Mouse (Mus musculus) CH12.LX (cell line): Measurements from ENCODE around the gene Rab11fip5. TPM values are rescaled to one million over a fixed set of nuclear protein-coding genes. Genes with fewer than 3 reads are reported as not detected.

Experiments used
- DNase-seq: peaks from one replicate; pipeline ENCODE4 v3.0.0-alpha.2; 2013; ENCODE audit errors: extremely low read depth
- H3K27ac ChIP-seq: 2 replicates; pipeline ENCODE4 v1.5.1; 2012; ENCODE audit warnings: low read depth, mild to moderate bottlenecking, control low read depth, moderate library complexity; ENCODE audit not compliant: insufficient read depth
- H3K27me3 ChIP-seq: replicated peaks from 2 replicates; pipeline ENCODE3; 2012; ENCODE audit warnings: inconsistent platforms
- H3K36me3 ChIP-seq, 2 experiments: replicated peaks in 1 of 2; 2 replicates each; pipeline versions ENCODE3 to v1.6.1; 2012; ENCODE audit warnings: inconsistent platforms in 1 of 2, low read length in 1 of 2, mild to moderate bottlenecking in 1 of 2, mixed read lengths in 1 of 2, moderate library complexity in 1 of 2; ENCODE audit not compliant: control insufficient read depth in 1 of 2, insufficient read depth in 1 of 2
- H3K4me1 ChIP-seq, 2 experiments: 2 replicates each; pipeline ENCODE4 v1.6.1; 2012; ENCODE audit warnings: inconsistent platforms in 1 of 2, moderate library complexity in 1 of 2; ENCODE audit not compliant: insufficient read depth in 2 of 2, control insufficient read depth in 1 of 2
- H3K4me2 ChIP-seq: 2 replicates; pipeline ENCODE4 v1.6.1; 2012; ENCODE audit warnings: low read depth, mild to moderate bottlenecking, control low read depth; ENCODE audit not compliant: poor library complexity, insufficient read depth, severe bottlenecking
- H3K4me3 ChIP-seq, 3 experiments: fragments of 150-350 bp in 1 of 3; sonication (generic) in 1 of 3; replicated peaks in 1 of 3; 2 replicates each; pipeline versions ENCODE3 to v1.5.1; 2011 to 2012; ENCODE audit warnings: low read depth in 2 of 3, low read length in 2 of 3, mild to moderate bottlenecking in 2 of 3, moderate library complexity in 2 of 3, control low read depth in 1 of 3, improper control_type of control experiment in 1 of 3, inconsistent platforms in 1 of 3, mixed read lengths in 1 of 3; ENCODE audit not compliant: poor library complexity in 1 of 3
- H3K79me2 ChIP-seq: replicated peaks from 2 replicates; pipeline ENCODE4 v1.6.1; 2012; ENCODE audit warnings: mild to moderate bottlenecking, moderate library complexity; ENCODE audit not compliant: control insufficient read depth, poor library complexity, insufficient read depth, severe bottlenecking; ENCODE audit errors: extremely low read depth
- H3K9ac ChIP-seq: 2 replicates; pipeline ENCODE4 v1.6.1; 2012; ENCODE audit warnings: low read depth, mild to moderate bottlenecking, control low read depth, moderate library complexity; ENCODE audit not compliant: insufficient read depth
- H3K9me3 ChIP-seq: replicated peaks from 2 replicates; pipeline ENCODE3; 2012; ENCODE audit warnings: low read length, inconsistent platforms, mixed read lengths
- BHLHE40 ChIP-seq: IDR thresholded peaks from 2 replicates; pipeline ENCODE4 v1.6.1; 2011; ENCODE audit warnings: mild to moderate bottlenecking, low read depth, low read length, improper control_type of control experiment
- CHD2 ChIP-seq: IDR thresholded peaks from 2 replicates; pipeline ENCODE4 v1.6.1; 2011; ENCODE audit warnings: low read length, improper control_type of control experiment
- CTCF ChIP-seq, 2 experiments: IDR thresholded peaks in 1 of 2; conservative IDR thresholded peaks in 1 of 2; 2 replicates each; pipeline ENCODE4 v1.5.1; 2011 to 2012; ENCODE audit warnings: low read depth in 2 of 2, low read length in 2 of 2, improper control_type of control experiment in 1 of 2, inconsistent platforms in 1 of 2, mild to moderate bottlenecking in 1 of 2, moderate library complexity in 1 of 2
- ELF1 ChIP-seq: IDR thresholded peaks from 2 replicates; pipeline ENCODE4 v1.6.1; 2014; ENCODE audit warnings: low read depth, mild to moderate bottlenecking, inconsistent platforms, low read length, improper control_type of control experiment
- JUN ChIP-seq: IDR thresholded peaks from 2 replicates; pipeline ENCODE4 v1.6.1; 2011; ENCODE audit warnings: low read depth, mild to moderate bottlenecking, low read length, improper control_type of control experiment, moderate library complexity; ENCODE audit not compliant: insufficient read depth
- JUND ChIP-seq: conservative IDR thresholded peaks from 2 replicates; pipeline ENCODE4 v1.6.1; 2011; ENCODE audit warnings: low read depth, low read length, improper control_type of control experiment
- KAT2A ChIP-seq: IDR thresholded peaks from 2 replicates; pipeline ENCODE4 v1.6.1; 2012; ENCODE audit warnings: low read length, improper control_type of control experiment, inconsistent platforms; ENCODE audit not compliant: insufficient replicate concordance
- MAX ChIP-seq: IDR thresholded peaks from 2 replicates; pipeline ENCODE4 v1.6.1; 2011; ENCODE audit warnings: low read length, improper control_type of control experiment
- MAZ ChIP-seq: IDR thresholded peaks from 2 replicates; pipeline ENCODE4 v1.6.1; 2012; ENCODE audit warnings: low read depth, mild to moderate bottlenecking, inconsistent platforms, low read length, improper control_type of control experiment, moderate library complexity
- MXI1 ChIP-seq: IDR thresholded peaks from 2 replicates; pipeline ENCODE4 v1.6.1; 2011; ENCODE audit warnings: mild to moderate bottlenecking, low read depth, low read length, improper control_type of control experiment
- NELFE ChIP-seq: IDR thresholded peaks from 2 replicates; pipeline ENCODE4 v1.6.1; 2011; ENCODE audit warnings: low read depth, low read length, improper control_type of control experiment
- NRF1 ChIP-seq: IDR thresholded peaks from 2 replicates; pipeline ENCODE4 v1.6.1; 2014; ENCODE audit warnings: low read depth, mild to moderate bottlenecking, inconsistent platforms, low read length, improper control_type of control experiment, moderate library complexity
- POLR2A ChIP-seq: IDR thresholded peaks from 2 replicates; pipeline ENCODE4 v1.6.1; 2011; ENCODE audit warnings: low read depth, mild to moderate bottlenecking, improper control_type of control experiment, low read length
- POLR2AphosphoS2 ChIP-seq: IDR thresholded peaks from 2 replicates; pipeline ENCODE4 v1.6.1; 2011; ENCODE audit warnings: low read depth, low read length, improper control_type of control experiment
- RAD21 ChIP-seq: IDR thresholded peaks from 2 replicates; pipeline ENCODE4 v1.6.1; 2011; ENCODE audit warnings: low read depth, mild to moderate bottlenecking, low read length, improper control_type of control experiment, moderate library complexity
- RCOR1 ChIP-seq: conservative IDR thresholded peaks from 2 replicates; pipeline ENCODE4 v1.6.1; 2012; ENCODE audit warnings: low read depth, mild to moderate bottlenecking, inconsistent platforms, low read length, improper control_type of control experiment
- TBP ChIP-seq: conservative IDR thresholded peaks from 2 replicates; pipeline ENCODE4 v1.6.1; 2011; ENCODE audit warnings: low read depth, low read length, improper control_type of control experiment
- TCF12 ChIP-seq: IDR thresholded peaks from 2 replicates; pipeline ENCODE4 v1.6.1; 2014; ENCODE audit warnings: low read depth, mild to moderate bottlenecking, inconsistent platforms, low read length, improper control_type of control experiment
- USF1 ChIP-seq: IDR thresholded peaks from 2 replicates; pipeline ENCODE4 v1.6.1; 2014; ENCODE audit warnings: low read depth, mild to moderate bottlenecking, inconsistent platforms, low read length, improper control_type of control experiment
- ZC3H11A ChIP-seq: IDR thresholded peaks from 2 replicates; pipeline ENCODE4 v1.6.1; 2012; ENCODE audit warnings: low read depth, mild to moderate bottlenecking, inconsistent platforms, low read length, improper control_type of control experiment
- ZKSCAN1 ChIP-seq: IDR thresholded peaks from 2 replicates; pipeline ENCODE4 v1.6.1; 2012; ENCODE audit warnings: low read depth, inconsistent platforms, low read length, improper control_type of control experiment, borderline replicate concordance
- ZNF384 ChIP-seq: IDR thresholded peaks from 2 replicates; pipeline ENCODE4 v1.6.1; 2012; ENCODE audit warnings: low read depth, low read length, improper control_type of control experiment, inconsistent platforms
- dilution Hi-C: fragments of 300-500 bp; cut with MboI; formaldehyde crosslinking; loops from 2 replicates; pipeline ENCODE4 v1.14.3; 2020; ENCODE audit warnings: low sequenced_read_pairs; ENCODE audit not compliant: extremely low pct_unique_long_range_greater_than_20kb, extremely low pct_ligation_motif_present
- in situ Hi-C: fragments of 300-500 bp; cut with MboI; formaldehyde crosslinking; loops from 3 replicates; pipeline ENCODE4 v1.14.3; 2019; ENCODE audit warnings: low sequenced_read_pairs, low pct_ligation_motif_present, low pct_unique_long_range_greater_than_20kb, mixed read lengths
- polyA plus RNA-seq: library from polyadenylated mRNA; unstranded; fragments of >175 nt; gene quantifications from 2 replicates; pipeline ENCODE4 v1.2.1, GENCODE M21; 2012; ENCODE audit warnings: low read depth; ENCODE audit not compliant: insufficient read length
- total RNA-seq, 2 experiments: library from RNA; depleted of rRNA; stranded (reverse); fragments of 300-350 nt in 1 of 2; fragments of >200 nt in 1 of 2; gene quantifications; 2 replicates each; pipeline ENCODE4 v1.2.3; 2012 to 2014

The Rab11fip5 gene
- total and polyA plus RNA-seq, 3 experiments, result 0.13 to 0.30 (median 0.17) TPM

- Histone ChIP-seq H3K4me2 (no peak overlapping the region), H3K9me3 (no peaks in the 10 kb centered on the region), H3K27ac (no peak overlapping the region), H3K36me3 (no peaks in the 10 kb centered on the region), H3K9ac (no peak overlapping the region), H3K4me1 (peaks cover 3 to 21% of the 10 kb centered on the region in 2 experiments), H3K4me3 (no peak overlapping the region), H3K27me3 (peaks cover 57% of the 10 kb centered on the region), H3K79me2 (no peaks in the 10 kb centered on the region)
- dilution Hi-C loops (no loop called here), in situ Hi-C loops (no loop called here)
- no peak for DNase-seq
- TF ChIP-seq POLR2A (no peak), CTCF (conservative IDR thresholded peaks at IDR 0.05 in 1 of 2, IDR thresholded peaks at IDR 0.05 in 1 of 2; ENCODE audit: low read depth in 2 of 2, low read length in 2 of 2) (no peak), RCOR1 (no peak), MAX (no peak), JUN (no peak), TCF12 (no peak), MXI1 (no peak)
These were observed 4.2 kb upstream of the Rab11fip5 start for GRCm38 (mm10) chr6:85378629-85379028.

GRCm38 (mm10) chr6:85377876-85378275, 3.4 kb upstream of the Rab11fip5 start:
- no peak for DNase-seq
- Histone ChIP-seq H3K36me3 (no peaks in the 10 kb centered on the region), H3K9me3 (no peaks in the 10 kb centered on the region), H3K27ac (no peak overlapping the region), H3K79me2 (no peaks in the 10 kb centered on the region), H3K4me1 (peaks cover 3 to 21% of the 10 kb centered on the region in 2 experiments), H3K4me3 (no peak overlapping the region)
- dilution Hi-C loops (no loop called here), in situ Hi-C loops (no loop called here)
- TF ChIP-seq ZNF384, result no peak
- no peak for TF ChIP-seq ZKSCAN1
- no peak for TF ChIP-seq CHD2
- no peak for TF ChIP-seq BHLHE40
- TF ChIP-seq NELFE, result no peak
- no peak for TF ChIP-seq POLR2AphosphoS2
- TF ChIP-seq RAD21, result no peak
- no peak for TF ChIP-seq MAZ
- TF ChIP-seq MXI1, result no peak
- no peak for TF ChIP-seq CTCF (conservative IDR thresholded peaks at IDR 0.05 in 1 of 2, IDR thresholded peaks at IDR 0.05 in 1 of 2; ENCODE audit: low read depth in 2 of 2, low read length in 2 of 2)
- TF ChIP-seq KAT2A, result no peak
- no peak for TF ChIP-seq JUND
- TF ChIP-seq NRF1, result no peak
- no peak for TF ChIP-seq USF1
- no peak for TF ChIP-seq ELF1
- TF ChIP-seq ZC3H11A, result no peak
- no peak for TF ChIP-seq TBP
- no peak for TF ChIP-seq JUN
- TF ChIP-seq, all 38 proteins: peak for 0
- Histone ChIP-seq H3K27me3 (peaks cover 63% of the 10 kb centered on the region), H3K9ac (no peak overlapping the region), H3K4me2 (no peak overlapping the region)
